Mouse (Mus musculus) fat pad, adult 2 months (tissue): ENCODE data around the gene Zfp865.
"Not testable (repeated sequence)": the region's sequence is repeated elsewhere in the genome, so short reads cannot be mapped to it uniquely, and the experiment has no call there.

ENCODE experiments used
- DNase-seq: peaks from one replicate; pipeline ENCODE4 v3.0.0-alpha.2; 2011; ENCODE audit warnings: low read depth, low spot score; ENCODE audit errors: extremely low read depth

The Zfp865 gene

GRCm38 (mm10) chr7:5047313-5047712 is 27.1 kb downstream of the Zfp865 start:
- DNase-seq, result no peak

GRCm38 (mm10) chr7:5051193-5052192 is 31.3 kb downstream of the Zfp865 start, which contains the start of gene Zfp580:
Gene Zfp580 (plus strand): TSS chr7:5051538.
- no peak for DNase-seq

GRCm38 (mm10) chr7:5052438-5052837 is 32.3 kb downstream of the Zfp865 start:
- DNase-seq, result no peak

GRCm38 (mm10) chr7:5052931-5053343 is 32.8 kb downstream of the Zfp865 start:
- no peak for DNase-seq

GRCm38 (mm10) chr7:5053456-5054179 is 33.4 kb downstream of the Zfp865 start:
- DNase-seq, result no peak

GRCm38 (mm10) chr7:5056651-5057263 is 36.6 kb downstream of the Zfp865 start:
- no peak for DNase-seq

GRCm38 (mm10) chr7:5057381-5057780 is 37.2 kb downstream of the Zfp865 start:
- no peak for DNase-seq

GRCm38 (mm10) chr7:5057804-5058203 is 37.6 kb downstream of the Zfp865 start:
- no peak for DNase-seq

GRCm38 (mm10) chr7:5058631-5059030 is 38.5 kb downstream of the Zfp865 start:
- no peak for DNase-seq

- no peak for DNase-seq
Observed at GRCm38 (mm10) chr7:5059421-5059820, 39.2 kb downstream of the Zfp865 start.

GRCm38 (mm10) chr7:5060239-5060731 is 40.1 kb downstream of the Zfp865 start:
- DNase-seq, result no peak

- DNase-seq, result peak; percentile 68
Observed at GRCm38 (mm10) chr7:5060944-5061773, 41.0 kb downstream of the Zfp865 start.

- DNase-seq, result peak; percentile 36
Observed at GRCm38 (mm10) chr7:5061774-5062359, 41.7 kb downstream of the Zfp865 start, which contains the start of gene U2af2. Gene U2af2 (plus strand): TSS chr7:5062143.

- no peak for DNase-seq
Observed at GRCm38 (mm10) chr7:5062360-5063001, 42.3 kb downstream of the Zfp865 start.

GRCm38 (mm10) chr7:5064886-5065285 is 44.7 kb downstream of the Zfp865 start:
- no peak for DNase-seq

GRCm38 (mm10) chr7:5073586-5073985 is 53.4 kb downstream of the Zfp865 start:
- no peak for DNase-seq

- DNase-seq, result no peak
Observed at GRCm38 (mm10) chr7:5074984-5075383, 54.8 kb downstream of the Zfp865 start.

GRCm38 (mm10) chr7:5076931-5077330 is 56.8 kb downstream of the Zfp865 start:
- no peak for DNase-seq

- DNase-seq, result not testable (repeated sequence)
Observed at GRCm38 (mm10) chr7:5079365-5080009, 59.3 kb downstream of the Zfp865 start.
